Mouse (Mus musculus) CH12.LX (cell line): ENCODE data around the gene Chsy1. TPM values are rescaled to one million over a fixed set of nuclear protein-coding genes. Genes with fewer than 3 reads are reported as not detected.

ENCODE experiments used
- DNase-seq: peaks from one replicate; pipeline ENCODE4 v3.0.0-alpha.2; 2013; ENCODE audit errors: extremely low read depth
- H3K27ac ChIP-seq: 2 replicates; pipeline ENCODE4 v1.5.1; 2012; ENCODE audit warnings: low read depth, mild to moderate bottlenecking, control low read depth, moderate library complexity; ENCODE audit not compliant: insufficient read depth
- H3K27me3 ChIP-seq: replicated peaks from 2 replicates; pipeline ENCODE3; 2012; ENCODE audit warnings: inconsistent platforms
- H3K36me3 ChIP-seq, 2 experiments: replicated peaks in 1 of 2; 2 replicates each; pipeline versions ENCODE3 to v1.6.1; 2012; ENCODE audit warnings: inconsistent platforms in 1 of 2, low read length in 1 of 2, mild to moderate bottlenecking in 1 of 2, mixed read lengths in 1 of 2, moderate library complexity in 1 of 2; ENCODE audit not compliant: control insufficient read depth in 1 of 2, insufficient read depth in 1 of 2
- H3K4me1 ChIP-seq, 2 experiments: 2 replicates each; pipeline ENCODE4 v1.6.1; 2012; ENCODE audit warnings: inconsistent platforms in 1 of 2, moderate library complexity in 1 of 2; ENCODE audit not compliant: insufficient read depth in 2 of 2, control insufficient read depth in 1 of 2
- H3K4me2 ChIP-seq: 2 replicates; pipeline ENCODE4 v1.6.1; 2012; ENCODE audit warnings: low read depth, mild to moderate bottlenecking, control low read depth; ENCODE audit not compliant: poor library complexity, insufficient read depth, severe bottlenecking
- H3K4me3 ChIP-seq, 3 experiments: fragments of 150-350 bp in 1 of 3; sonication (generic) in 1 of 3; replicated peaks in 1 of 3; 2 replicates each; pipeline versions ENCODE3 to v1.5.1; 2011 to 2012; ENCODE audit warnings: low read depth in 2 of 3, low read length in 2 of 3, mild to moderate bottlenecking in 2 of 3, moderate library complexity in 2 of 3, control low read depth in 1 of 3, improper control_type of control experiment in 1 of 3, inconsistent platforms in 1 of 3, mixed read lengths in 1 of 3; ENCODE audit not compliant: poor library complexity in 1 of 3
- H3K79me2 ChIP-seq: replicated peaks from 2 replicates; pipeline ENCODE4 v1.6.1; 2012; ENCODE audit warnings: mild to moderate bottlenecking, moderate library complexity; ENCODE audit not compliant: control insufficient read depth, poor library complexity, insufficient read depth, severe bottlenecking; ENCODE audit errors: extremely low read depth
- H3K9ac ChIP-seq: 2 replicates; pipeline ENCODE4 v1.6.1; 2012; ENCODE audit warnings: low read depth, mild to moderate bottlenecking, control low read depth, moderate library complexity; ENCODE audit not compliant: insufficient read depth
- H3K9me3 ChIP-seq: replicated peaks from 2 replicates; pipeline ENCODE3; 2012; ENCODE audit warnings: low read length, inconsistent platforms, mixed read lengths
- BHLHE40 ChIP-seq: IDR thresholded peaks from 2 replicates; pipeline ENCODE4 v1.6.1; 2011; ENCODE audit warnings: mild to moderate bottlenecking, low read depth, low read length, improper control_type of control experiment
- CHD1 ChIP-seq: IDR thresholded peaks from 2 replicates; pipeline ENCODE4 v1.6.1; 2012; ENCODE audit warnings: low read depth, low read length, improper control_type of control experiment, inconsistent platforms
- CHD2 ChIP-seq: IDR thresholded peaks from 2 replicates; pipeline ENCODE4 v1.6.1; 2011; ENCODE audit warnings: low read length, improper control_type of control experiment
- EP300 ChIP-seq: IDR thresholded peaks from 2 replicates; pipeline ENCODE4 v1.6.1; 2011; ENCODE audit warnings: low read length, improper control_type of control experiment
- ETS1 ChIP-seq: conservative IDR thresholded peaks from 2 replicates; pipeline ENCODE4 v1.6.1; 2012; ENCODE audit warnings: low read depth, mild to moderate bottlenecking, inconsistent platforms, low read length, improper control_type of control experiment, moderate library complexity
- GABPA ChIP-seq: IDR thresholded peaks from 2 replicates; pipeline ENCODE4 v1.6.1; 2012; ENCODE audit warnings: low read depth, low read length, improper control_type of control experiment, inconsistent platforms; ENCODE audit not compliant: insufficient replicate concordance
- IRF4 ChIP-seq: IDR thresholded peaks from 2 replicates; pipeline ENCODE4 v1.6.1; 2014; ENCODE audit warnings: low read depth, mild to moderate bottlenecking, inconsistent platforms, low read length, improper control_type of control experiment
- JUND ChIP-seq: conservative IDR thresholded peaks from 2 replicates; pipeline ENCODE4 v1.6.1; 2011; ENCODE audit warnings: low read depth, low read length, improper control_type of control experiment
- KAT2A ChIP-seq: IDR thresholded peaks from 2 replicates; pipeline ENCODE4 v1.6.1; 2012; ENCODE audit warnings: low read length, improper control_type of control experiment, inconsistent platforms; ENCODE audit not compliant: insufficient replicate concordance
- MAFK ChIP-seq: IDR thresholded peaks from 2 replicates; pipeline ENCODE4 v1.6.1; 2011; ENCODE audit warnings: low read length, improper control_type of control experiment; ENCODE audit not compliant: insufficient replicate concordance
- MAX ChIP-seq: IDR thresholded peaks from 2 replicates; pipeline ENCODE4 v1.6.1; 2011; ENCODE audit warnings: low read length, improper control_type of control experiment
- MAZ ChIP-seq: IDR thresholded peaks from 2 replicates; pipeline ENCODE4 v1.6.1; 2012; ENCODE audit warnings: low read depth, mild to moderate bottlenecking, inconsistent platforms, low read length, improper control_type of control experiment, moderate library complexity
- MEF2A ChIP-seq: IDR thresholded peaks from 2 replicates; pipeline ENCODE4 v1.6.1; 2014; ENCODE audit warnings: low read depth, mild to moderate bottlenecking, inconsistent platforms, low read length, improper control_type of control experiment, borderline replicate concordance
- MXI1 ChIP-seq: IDR thresholded peaks from 2 replicates; pipeline ENCODE4 v1.6.1; 2011; ENCODE audit warnings: mild to moderate bottlenecking, low read depth, low read length, improper control_type of control experiment
- MYC ChIP-seq: IDR thresholded peaks from 2 replicates; pipeline ENCODE4 v1.6.1; 2011; ENCODE audit warnings: low read depth, mild to moderate bottlenecking, improper control_type of control experiment, low read length
- POLR2A ChIP-seq: IDR thresholded peaks from 2 replicates; pipeline ENCODE4 v1.6.1; 2011; ENCODE audit warnings: low read depth, mild to moderate bottlenecking, improper control_type of control experiment, low read length
- RCOR1 ChIP-seq: conservative IDR thresholded peaks from 2 replicates; pipeline ENCODE4 v1.6.1; 2012; ENCODE audit warnings: low read depth, mild to moderate bottlenecking, inconsistent platforms, low read length, improper control_type of control experiment
- SIN3A ChIP-seq: IDR thresholded peaks from 2 replicates; pipeline ENCODE4 v1.6.1; 2012; ENCODE audit warnings: low read length, improper control_type of control experiment, inconsistent platforms
- TCF12 ChIP-seq: IDR thresholded peaks from 2 replicates; pipeline ENCODE4 v1.6.1; 2014; ENCODE audit warnings: low read depth, mild to moderate bottlenecking, inconsistent platforms, low read length, improper control_type of control experiment
- USF1 ChIP-seq: IDR thresholded peaks from 2 replicates; pipeline ENCODE4 v1.6.1; 2014; ENCODE audit warnings: low read depth, mild to moderate bottlenecking, inconsistent platforms, low read length, improper control_type of control experiment
- USF2 ChIP-seq: conservative IDR thresholded peaks from 2 replicates; pipeline ENCODE4 v1.6.1; 2011; ENCODE audit warnings: low read depth, low read length, improper control_type of control experiment
- dilution Hi-C: fragments of 300-500 bp; cut with MboI; formaldehyde crosslinking; loops from 2 replicates; pipeline ENCODE4 v1.14.3; 2020; ENCODE audit warnings: low sequenced_read_pairs; ENCODE audit not compliant: extremely low pct_unique_long_range_greater_than_20kb, extremely low pct_ligation_motif_present
- in situ Hi-C: fragments of 300-500 bp; cut with MboI; formaldehyde crosslinking; loops from 3 replicates; pipeline ENCODE4 v1.14.3; 2019; ENCODE audit warnings: low sequenced_read_pairs, low pct_ligation_motif_present, low pct_unique_long_range_greater_than_20kb, mixed read lengths
- polyA plus RNA-seq: library from polyadenylated mRNA; unstranded; fragments of >175 nt; gene quantifications from 2 replicates; pipeline ENCODE4 v1.2.1, GENCODE M21; 2012; ENCODE audit warnings: low read depth; ENCODE audit not compliant: insufficient read length
- total RNA-seq, 2 experiments: library from RNA; depleted of rRNA; stranded (reverse); fragments of 300-350 nt in 1 of 2; fragments of >200 nt in 1 of 2; gene quantifications; 2 replicates each; pipeline ENCODE4 v1.2.3; 2012 to 2014

The Chsy1 gene
- total and polyA plus RNA-seq, 3 experiments, result 2.3 to 5.5 (median 2.5) TPM

DNA sequence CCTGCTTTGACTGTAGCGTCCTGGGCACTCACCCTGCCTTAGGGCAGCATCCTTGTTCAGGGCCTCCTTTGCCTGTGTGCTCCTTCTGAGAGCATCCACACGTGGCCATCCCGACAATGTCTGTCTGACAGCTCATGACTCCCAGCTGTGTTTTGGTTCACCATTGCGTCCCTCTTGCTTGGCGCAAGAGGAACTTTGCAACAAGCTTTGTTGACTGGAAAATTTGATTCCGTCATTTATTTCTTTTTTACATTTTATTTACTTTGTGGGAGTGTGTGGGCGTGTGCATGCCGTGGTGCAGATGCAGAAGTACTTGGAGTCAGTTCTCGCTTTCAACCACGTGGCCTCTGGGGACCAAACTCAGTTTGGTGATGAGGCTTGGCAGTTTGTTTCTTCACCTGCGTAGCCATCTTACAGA is 15.2 kb downstream of the Chsy1 start:
- peak; percentile 73 for DNase-seq
- peak overlapping the region; percentile 55 for H3K4me2 ChIP-seq
- H3K27me3 ChIP-seq, result peaks cover 3% of the 10 kb centered on the region
- dilution Hi-C loops (no loop called here), in situ Hi-C loops (no loop called here)
- H3K9ac ChIP-seq, result no peak overlapping the region
- TF ChIP-seq MAFK, result peak; percentile 74
- TF ChIP-seq USF2, result 0 out of 2 replicates have a peak, but pooled peaks have one; percentile 6
- peak; percentile 75; the same call in 1 of the 2 replicates for TF ChIP-seq MXI1
- TF ChIP-seq RCOR1, result no peak
- no peak for TF ChIP-seq CHD2
- peak; percentile 68; the same call in 1 of the 2 replicates for TF ChIP-seq SIN3A
- TF ChIP-seq EP300, result peak; percentile 49; the same call in 1 of the 2 replicates
- TF ChIP-seq MAZ, result no peak
- peak; percentile 82 for TF ChIP-seq MYC
- TF ChIP-seq CHD1, result no peak
- 0 out of 2 replicates have a peak, but pooled peaks have one; percentile 17 for TF ChIP-seq MEF2A
- no peak for TF ChIP-seq GABPA
- TF ChIP-seq IRF4, result peak; percentile 83
- no peak for TF ChIP-seq JUND
- TF ChIP-seq POLR2A, result no peak
- peak; percentile 32; the same call in 1 of the 2 replicates for TF ChIP-seq USF1
- peak; percentile 87 for TF ChIP-seq MAX
- TF ChIP-seq KAT2A, result no peak
- TF ChIP-seq ETS1, result peak; percentile 32; the same call in 1 of the 2 replicates
- peak; percentile 43; the same call in 1 of the 2 replicates for TF ChIP-seq BHLHE40
- no peak for TF ChIP-seq TCF12
- H3K9me3 ChIP-seq, result no peaks in the 10 kb centered on the region
- H3K4me3 ChIP-seq, result peak overlapping the region in 1 of 3 experiments; percentile 37
- no peaks in the 10 kb centered on the region for H3K79me2 ChIP-seq
- H3K4me1 ChIP-seq, result peaks cover 10 to 42% of the 10 kb centered on the region in 2 experiments
- peaks cover 0 to 10% of the 10 kb centered on the region in 2 experiments for H3K36me3 ChIP-seq
- H3K27ac ChIP-seq, result no peak overlapping the region

DNA sequence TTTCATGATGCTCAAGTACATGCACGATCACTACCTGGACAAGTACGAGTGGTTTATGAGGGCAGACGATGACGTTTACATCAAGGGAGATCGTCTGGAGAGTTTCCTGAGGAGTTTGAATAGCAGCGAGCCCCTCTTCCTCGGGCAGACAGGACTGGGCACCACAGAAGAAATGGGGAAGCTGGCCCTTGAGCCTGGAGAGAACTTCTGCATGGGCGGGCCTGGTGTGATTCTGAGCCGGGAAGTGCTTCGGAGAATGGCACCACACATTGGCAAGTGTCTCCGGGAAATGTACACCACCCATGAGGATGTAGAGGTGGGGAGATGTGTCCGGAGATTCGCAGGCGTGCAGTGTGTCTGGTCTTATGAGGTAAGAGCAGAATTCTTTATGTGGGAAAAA is 16.1 kb downstream of the Chsy1 start:
- H3K27ac ChIP-seq, result no peak overlapping the region
- no peak overlapping the region for H3K9ac ChIP-seq
- H3K79me2 ChIP-seq, result no peaks in the 10 kb centered on the region
- H3K27me3 ChIP-seq, result peaks cover 3% of the 10 kb centered on the region
- dilution Hi-C loops, result no loop called here
- H3K36me3 ChIP-seq, result peaks cover 0 to 10% of the 10 kb centered on the region in 2 experiments
- no peak overlapping the region for H3K4me2 ChIP-seq
- H3K4me1 ChIP-seq, result peaks cover 10 to 34% of the 10 kb centered on the region in 2 experiments
- no peak for DNase-seq
- in situ Hi-C loops, result no loop called here
- H3K9me3 ChIP-seq, result no peaks in the 10 kb centered on the region
- H3K4me3 ChIP-seq, result no peak overlapping the region
- TF ChIP-seq MXI1 (no peak), MAZ (no peak), ETS1 (no peak)
